Mouse (Mus musculus) kidney, postnatal 36 days (tissue): ENCODE results near the gene Col16a1.

ENCODE experiments used
- DNase-seq, 2 experiments: peaks; one replicate each; pipeline ENCODE4 v3.0.0; 2021 to 2022; ENCODE audit warnings: mixed read lengths in 2 of 2

Col16a1 gene

DNA sequence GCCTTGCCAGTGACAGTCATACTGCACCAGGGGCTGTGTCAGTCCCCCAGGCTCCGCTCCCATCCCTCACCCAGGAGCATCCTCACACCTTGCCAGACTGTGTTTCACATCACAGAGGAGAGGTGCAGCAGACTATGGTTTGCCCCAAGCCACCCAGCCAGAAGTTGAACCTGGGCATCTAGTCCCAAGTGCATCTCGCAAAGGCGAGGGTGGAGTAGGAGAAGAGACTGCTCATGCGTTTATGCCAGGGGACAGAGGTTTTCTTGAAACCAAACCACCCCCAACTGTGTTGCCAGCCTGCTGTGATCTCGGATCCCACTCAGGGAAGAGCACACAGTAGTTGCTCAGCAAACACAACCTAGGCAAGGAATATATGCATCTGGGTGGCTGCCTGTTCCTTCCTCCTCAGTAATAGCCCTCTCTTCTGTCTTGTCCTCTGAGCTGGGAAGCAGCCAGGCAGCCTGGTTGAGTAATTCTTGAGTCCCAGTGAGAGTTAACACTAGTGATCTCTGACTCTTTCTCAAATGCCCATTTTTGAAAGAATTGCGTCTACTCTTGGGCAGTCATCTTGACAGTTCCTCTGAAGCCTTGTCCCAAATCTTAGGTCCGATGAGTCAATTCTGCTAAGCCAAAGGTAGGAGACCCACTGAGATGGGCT lies 83.9 kb downstream of the Col16a1 start:
- peak in 1 of 2 experiments; percentile 47 for DNase-seq

DNA sequence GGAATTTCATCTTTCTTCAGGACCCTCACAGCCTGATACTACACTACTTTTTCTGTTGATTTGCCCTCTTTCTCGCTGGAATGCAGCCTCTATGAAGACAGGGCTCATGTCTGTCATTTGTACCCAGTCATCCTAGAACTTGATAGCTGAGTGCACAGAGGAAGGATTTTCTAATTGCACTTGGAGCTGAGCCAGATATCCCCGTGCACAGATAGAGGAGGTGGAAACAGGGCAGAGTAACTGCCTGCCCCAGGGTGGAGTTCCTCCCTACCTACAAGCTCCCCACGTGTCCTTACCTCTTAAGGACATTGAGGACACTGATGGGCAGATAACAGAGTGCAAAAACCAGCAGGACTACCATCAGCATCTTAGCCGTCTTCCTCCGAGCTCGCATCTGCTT lies 85.8 kb downstream of the Col16a1 start:
- no peak for DNase-seq

DNA sequence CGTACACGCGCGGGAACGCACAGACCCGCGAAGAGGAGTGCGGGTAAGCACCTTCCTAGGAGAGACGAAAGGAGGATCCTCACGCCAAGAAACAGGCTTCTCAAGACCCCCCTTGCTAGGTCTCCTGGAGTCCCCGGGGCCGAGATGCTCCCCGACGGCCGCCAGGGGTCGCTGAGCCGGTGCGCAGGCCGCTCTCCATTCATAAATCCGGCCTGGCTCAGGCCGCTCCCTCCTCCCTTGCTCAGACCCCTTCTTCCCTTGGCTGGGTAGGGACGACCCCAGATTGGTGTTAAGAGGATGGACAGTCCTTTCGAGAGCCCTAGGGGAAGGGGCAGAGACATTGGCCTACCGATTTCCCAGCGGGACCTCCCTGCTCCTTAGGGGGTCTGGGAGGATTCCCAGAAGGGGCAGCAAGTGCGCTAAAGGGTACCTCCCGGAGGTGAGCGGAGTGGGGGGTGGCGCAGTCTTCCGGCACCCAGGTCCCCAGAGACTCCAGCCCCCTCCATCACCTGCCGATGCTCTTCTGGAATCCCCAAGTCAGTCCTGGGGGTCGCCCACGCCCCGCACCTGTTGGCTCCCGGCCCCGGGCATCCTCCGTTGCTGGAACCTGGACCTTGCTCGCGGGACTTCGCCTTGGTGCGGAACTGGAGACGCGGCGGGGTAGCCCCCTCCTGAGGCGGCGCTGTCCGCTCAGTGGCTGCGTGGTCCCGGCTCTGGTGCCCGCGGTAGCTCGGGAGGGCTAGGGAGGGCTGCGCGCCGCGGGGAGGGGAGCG lies 91.0 kb downstream of the Col16a1 start:
- peak; percentile 66 to 89 for DNase-seq

DNA sequence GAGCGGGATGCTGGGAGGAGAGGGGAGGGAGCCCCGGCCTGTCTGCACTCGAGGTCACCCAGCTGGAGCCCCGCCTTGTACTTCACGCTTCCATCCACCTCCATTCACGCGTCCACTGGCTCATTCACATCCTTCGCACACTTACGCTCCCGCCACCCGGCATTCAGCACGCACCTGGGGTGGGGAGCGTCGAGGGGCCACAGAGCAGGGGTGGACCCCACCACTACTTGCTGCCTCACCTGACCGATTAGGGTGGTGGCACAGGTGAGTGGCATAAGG lies 91.5 kb downstream of the Col16a1 start, which contains the start of gene Hcrtr1:
Hcrtr1 (minus strand) TSS at position 146 of the 279 bp plus-strand sequence.
- no peak for DNase-seq

DNA sequence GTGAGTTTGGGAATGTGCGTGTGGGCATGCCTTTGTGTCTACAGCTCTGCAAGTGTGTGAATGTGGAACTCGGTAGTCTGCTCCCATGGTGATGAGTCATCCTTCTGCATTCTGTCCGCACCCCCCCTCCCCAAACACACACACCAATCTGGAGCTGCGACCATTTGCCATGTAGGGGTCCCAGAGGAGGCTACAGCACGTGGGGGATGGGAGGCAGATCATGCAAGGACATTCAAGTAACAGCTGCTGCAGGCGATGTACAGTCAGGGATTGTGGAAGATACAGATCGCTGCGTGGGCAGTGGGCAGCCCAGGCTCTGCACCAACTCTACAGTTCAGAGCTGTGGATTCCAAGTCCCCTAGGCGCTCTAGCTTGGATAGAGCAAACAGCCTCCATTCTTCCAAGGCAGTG lies 93.4 kb downstream of the Col16a1 start:
- no peak for DNase-seq

DNA sequence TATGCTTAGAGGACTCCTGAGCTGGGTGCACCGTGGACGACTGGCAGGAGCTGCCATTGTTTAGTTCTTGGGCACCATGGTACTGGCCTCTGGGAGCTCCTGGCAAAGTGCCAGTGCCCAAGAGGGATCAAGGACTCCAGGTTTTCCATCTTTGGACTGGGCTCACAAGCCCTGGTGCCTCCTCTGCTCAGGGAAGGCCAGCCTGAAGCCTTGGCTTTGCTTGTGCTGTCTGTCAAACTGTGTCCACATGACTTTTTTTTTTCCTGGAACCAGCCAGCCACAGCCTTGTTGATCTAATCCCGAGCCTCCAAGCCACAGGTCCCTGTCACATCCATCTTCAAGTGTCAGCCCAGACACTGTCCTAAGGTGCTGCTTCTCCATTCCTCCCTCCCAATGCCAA lies 94.1 kb downstream of the Col16a1 start:
- no peak for DNase-seq

GRCm38 (mm10) chr4:130148405-130148804 lies 100.8 kb downstream of the Col16a1 start:
- DNase-seq = no peak
